Mouse (Mus musculus) leukemia stem cell, adult 10-12 weeks (primary cell): ENCODE data around the gene Gm49393. TPM values are rescaled to one million over a fixed set of nuclear protein-coding genes. Genes with fewer than 3 reads are reported as not detected.

ENCODE experiments used
- polyA plus RNA-seq: library from polyadenylated mRNA; stranded (reverse); fragments of >175 nt; gene quantifications from 2 replicates; pipeline ENCODE4 v1.2.3, GENCODE M21; 2012; ENCODE audit warnings: low replicate concordance

Gm49393 gene
- polyA plus RNA-seq = not detected in 2 replicates

DNA sequence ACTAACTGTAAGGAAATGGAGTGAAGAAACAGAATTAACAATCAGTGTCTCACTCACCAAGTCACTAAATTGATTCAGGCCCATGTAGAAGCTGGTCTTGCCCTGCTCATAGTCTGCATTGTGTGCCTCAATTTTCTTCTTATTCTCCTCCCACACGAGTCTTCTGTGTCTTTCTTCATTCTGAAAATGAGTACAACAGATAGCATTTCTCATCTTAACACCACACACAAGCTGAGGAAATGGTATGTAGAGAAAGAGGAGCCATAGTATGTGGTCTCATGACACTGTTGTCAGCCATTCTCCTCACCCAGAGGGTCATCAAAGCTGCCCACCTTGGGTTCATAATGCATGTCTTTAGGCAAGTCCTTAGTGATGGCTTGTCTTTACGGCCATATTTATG, at the start of gene Gm49393:
Gene Gm49393, minus strand, starts transcription at position 101 of the 400 bp plus-strand sequence.

GRCm38 (mm10) chr13:60941884-60942283, 6.5 kb upstream of the Gm49393 start, which contains the start of gene Tpbpa:
Tpbpa (minus strand) TSS chr13:60941984.

DNA sequence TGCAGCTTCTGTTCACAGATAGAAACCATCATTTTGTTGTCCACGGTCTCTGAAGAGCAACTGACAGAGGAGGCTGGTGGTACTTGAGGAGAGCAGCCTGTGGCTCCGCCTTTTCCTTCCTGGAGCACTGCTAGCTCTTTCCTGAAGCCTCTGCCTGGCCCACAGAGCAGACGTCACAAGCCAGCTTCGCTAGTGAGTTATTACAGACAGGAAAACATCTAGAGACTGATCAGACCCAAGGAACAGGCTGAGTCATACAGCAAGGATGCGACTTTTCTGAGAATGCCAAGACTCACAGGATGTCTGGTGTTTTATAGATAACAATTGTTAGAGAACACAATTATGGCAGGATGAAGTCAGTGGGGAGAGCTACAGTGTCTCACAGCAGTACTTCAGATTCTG, 1.1 kb upstream of the Gm49393 start, which contains the start of the genes Gm49391 and Ctla2a:
Gene Gm49391, minus strand, starts transcription at position 72 of the 402 bp plus-strand sequence.
Gene Ctla2a, minus strand, starts transcription at position 126 of the 402 bp plus-strand sequence.

DNA sequence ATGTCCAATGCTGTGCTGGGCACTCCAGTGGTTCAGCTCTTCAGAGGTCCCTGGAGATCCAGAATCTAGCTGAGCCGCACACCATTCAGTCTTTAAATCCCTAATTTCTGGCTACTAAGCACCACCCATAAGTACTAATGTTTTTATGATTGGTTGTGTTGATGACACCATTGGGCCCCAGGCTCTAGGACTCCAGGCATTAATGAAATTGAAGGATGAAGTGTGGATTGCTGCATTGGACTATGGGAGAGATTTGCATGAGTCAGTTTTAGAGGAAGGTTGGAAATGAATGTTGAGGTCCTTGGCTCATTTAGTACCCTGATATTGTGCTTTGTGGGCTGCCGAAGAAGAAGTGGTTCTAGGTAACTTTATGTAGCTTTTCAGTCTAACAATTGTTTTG, 30.6 kb downstream of the Gm49393 start, which contains the start of gene Tpbpb:
Gene Tpbpb, minus strand, starts transcription at position 101 of the 400 bp plus-strand sequence.

GRCm38 (mm10) chr13:60897328-60897727, 38.1 kb downstream of the Gm49393 start, which contains the start of gene Ctla2b:
Ctla2b (minus strand) TSS chr13:60897447.

DNA sequence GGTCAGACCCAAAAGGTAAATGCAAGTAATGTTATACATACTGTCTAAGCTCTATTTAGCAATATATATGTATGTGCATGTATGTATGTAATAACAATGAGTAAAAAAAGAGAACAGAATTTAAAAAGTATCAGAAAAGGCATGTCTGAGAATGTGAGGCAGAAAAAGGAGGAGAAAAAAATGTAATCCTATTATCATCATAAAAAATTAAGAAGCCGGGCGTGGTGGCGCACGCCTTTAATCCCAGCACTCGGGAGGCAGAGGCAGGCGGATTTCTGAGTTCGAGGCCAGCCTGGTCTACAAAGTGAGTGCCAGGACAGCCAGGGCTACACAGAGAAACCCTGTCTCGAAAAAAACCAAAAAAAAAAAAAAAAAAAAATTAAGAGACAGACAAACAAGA, 38.6 kb downstream of the Gm49393 start, which contains the start of gene Gm49392:
Gene Gm49392, minus strand, starts transcription at position 101 of the 400 bp plus-strand sequence.

GRCm38 (mm10) chr13:60864281-60864680, 71.1 kb downstream of the Gm49393 start, which contains the start of gene 4930486L24Rik:
4930486L24Rik (minus strand) TSS chr13:60864475.

Other genes starting within 250 kb of the Gm49393 start
- gene BC051665, start 149.2 kb downstream of the Gm49393 start, polyA plus RNA-seq = not detected in 2 replicates
- gene Ctsll3, start 132.7 kb downstream of the Gm49393 start, polyA plus RNA-seq = not detected in 2 replicates
- 0.20 TPM in 1 of 2 replicates, not detected in the other for gene 4930486L24Rik, start 71.1 kb downstream of the Gm49393 start, polyA plus RNA-seq
- not detected in 2 replicates for gene Gm49392, start 38.7 kb downstream of the Gm49393 start, polyA plus RNA-seq
- not detected in 2 replicates for gene Ctla2b, start 38.1 kb downstream of the Gm49393 start, polyA plus RNA-seq
- not detected in 2 replicates for gene Tpbpb, start 30.7 kb downstream of the Gm49393 start, polyA plus RNA-seq
- not detected in 2 replicates for gene Gm49391, start 981 bp upstream of the Gm49393 start, polyA plus RNA-seq
- 0.46 and 1.5 TPM in 2 replicates for gene Ctla2a, start 1.0 kb upstream of the Gm49393 start, polyA plus RNA-seq
- gene Tpbpa, start 6.4 kb upstream of the Gm49393 start, polyA plus RNA-seq = not detected in 2 replicates
- gene Ctsj, start 70.4 kb upstream of the Gm49393 start, polyA plus RNA-seq = not detected in 2 replicates
- gene Ctsq, start 105.0 kb upstream of the Gm49393 start, polyA plus RNA-seq = not detected in 2 replicates
- not detected in 2 replicates for gene Ctsr, start 228.7 kb upstream of the Gm49393 start, polyA plus RNA-seq